Mouse (Mus musculus) CH12.LX (cell line): ENCODE results near the gene Hs3st3b1. TPM values are rescaled to one million over a fixed set of nuclear protein-coding genes. Genes with fewer than 3 reads are reported as not detected.

ENCODE experiments used
- DNase-seq: peaks from one replicate; pipeline ENCODE4 v3.0.0-alpha.2; 2013; ENCODE audit errors: extremely low read depth
- H3K27ac ChIP-seq: 2 replicates; pipeline ENCODE4 v1.5.1; 2012; ENCODE audit warnings: low read depth, mild to moderate bottlenecking, control low read depth, moderate library complexity; ENCODE audit not compliant: insufficient read depth
- H3K27me3 ChIP-seq: replicated peaks from 2 replicates; pipeline ENCODE3; 2012; ENCODE audit warnings: inconsistent platforms
- H3K36me3 ChIP-seq, 2 experiments: replicated peaks in 1 of 2; 2 replicates each; pipeline versions ENCODE3 to v1.6.1; 2012; ENCODE audit warnings: inconsistent platforms in 1 of 2, low read length in 1 of 2, mild to moderate bottlenecking in 1 of 2, mixed read lengths in 1 of 2, moderate library complexity in 1 of 2; ENCODE audit not compliant: control insufficient read depth in 1 of 2, insufficient read depth in 1 of 2
- H3K4me1 ChIP-seq, 2 experiments: 2 replicates each; pipeline ENCODE4 v1.6.1; 2012; ENCODE audit warnings: inconsistent platforms in 1 of 2, moderate library complexity in 1 of 2; ENCODE audit not compliant: insufficient read depth in 2 of 2, control insufficient read depth in 1 of 2
- H3K4me2 ChIP-seq: 2 replicates; pipeline ENCODE4 v1.6.1; 2012; ENCODE audit warnings: low read depth, mild to moderate bottlenecking, control low read depth; ENCODE audit not compliant: poor library complexity, insufficient read depth, severe bottlenecking
- H3K4me3 ChIP-seq, 3 experiments: fragments of 150-350 bp in 1 of 3; sonication (generic) in 1 of 3; replicated peaks in 1 of 3; 2 replicates each; pipeline versions ENCODE3 to v1.5.1; 2011 to 2012; ENCODE audit warnings: low read depth in 2 of 3, low read length in 2 of 3, mild to moderate bottlenecking in 2 of 3, moderate library complexity in 2 of 3, control low read depth in 1 of 3, improper control_type of control experiment in 1 of 3, inconsistent platforms in 1 of 3, mixed read lengths in 1 of 3; ENCODE audit not compliant: poor library complexity in 1 of 3
- H3K79me2 ChIP-seq: replicated peaks from 2 replicates; pipeline ENCODE4 v1.6.1; 2012; ENCODE audit warnings: mild to moderate bottlenecking, moderate library complexity; ENCODE audit not compliant: control insufficient read depth, poor library complexity, insufficient read depth, severe bottlenecking; ENCODE audit errors: extremely low read depth
- H3K9ac ChIP-seq: 2 replicates; pipeline ENCODE4 v1.6.1; 2012; ENCODE audit warnings: low read depth, mild to moderate bottlenecking, control low read depth, moderate library complexity; ENCODE audit not compliant: insufficient read depth
- H3K9me3 ChIP-seq: replicated peaks from 2 replicates; pipeline ENCODE3; 2012; ENCODE audit warnings: low read length, inconsistent platforms, mixed read lengths
- BHLHE40 ChIP-seq: IDR thresholded peaks from 2 replicates; pipeline ENCODE4 v1.6.1; 2011; ENCODE audit warnings: mild to moderate bottlenecking, low read depth, low read length, improper control_type of control experiment
- CHD1 ChIP-seq: IDR thresholded peaks from 2 replicates; pipeline ENCODE4 v1.6.1; 2012; ENCODE audit warnings: low read depth, low read length, improper control_type of control experiment, inconsistent platforms
- CHD2 ChIP-seq: IDR thresholded peaks from 2 replicates; pipeline ENCODE4 v1.6.1; 2011; ENCODE audit warnings: low read length, improper control_type of control experiment
- ELF1 ChIP-seq: IDR thresholded peaks from 2 replicates; pipeline ENCODE4 v1.6.1; 2014; ENCODE audit warnings: low read depth, mild to moderate bottlenecking, inconsistent platforms, low read length, improper control_type of control experiment
- GABPA ChIP-seq: IDR thresholded peaks from 2 replicates; pipeline ENCODE4 v1.6.1; 2012; ENCODE audit warnings: low read depth, low read length, improper control_type of control experiment, inconsistent platforms; ENCODE audit not compliant: insufficient replicate concordance
- HCFC1 ChIP-seq: IDR thresholded peaks from 2 replicates; pipeline ENCODE4 v1.6.1; 2012; ENCODE audit warnings: low read depth, mild to moderate bottlenecking, inconsistent platforms, low read length, improper control_type of control experiment
- KAT2A ChIP-seq: IDR thresholded peaks from 2 replicates; pipeline ENCODE4 v1.6.1; 2012; ENCODE audit warnings: low read length, improper control_type of control experiment, inconsistent platforms; ENCODE audit not compliant: insufficient replicate concordance
- MAFK ChIP-seq: IDR thresholded peaks from 2 replicates; pipeline ENCODE4 v1.6.1; 2011; ENCODE audit warnings: low read length, improper control_type of control experiment; ENCODE audit not compliant: insufficient replicate concordance
- MXI1 ChIP-seq: IDR thresholded peaks from 2 replicates; pipeline ENCODE4 v1.6.1; 2011; ENCODE audit warnings: mild to moderate bottlenecking, low read depth, low read length, improper control_type of control experiment
- POLR2AphosphoS2 ChIP-seq: IDR thresholded peaks from 2 replicates; pipeline ENCODE4 v1.6.1; 2011; ENCODE audit warnings: low read depth, low read length, improper control_type of control experiment
- RCOR1 ChIP-seq: conservative IDR thresholded peaks from 2 replicates; pipeline ENCODE4 v1.6.1; 2012; ENCODE audit warnings: low read depth, mild to moderate bottlenecking, inconsistent platforms, low read length, improper control_type of control experiment
- SIN3A ChIP-seq: IDR thresholded peaks from 2 replicates; pipeline ENCODE4 v1.6.1; 2012; ENCODE audit warnings: low read length, improper control_type of control experiment, inconsistent platforms
- TCF12 ChIP-seq: IDR thresholded peaks from 2 replicates; pipeline ENCODE4 v1.6.1; 2014; ENCODE audit warnings: low read depth, mild to moderate bottlenecking, inconsistent platforms, low read length, improper control_type of control experiment
- USF1 ChIP-seq: IDR thresholded peaks from 2 replicates; pipeline ENCODE4 v1.6.1; 2014; ENCODE audit warnings: low read depth, mild to moderate bottlenecking, inconsistent platforms, low read length, improper control_type of control experiment
- USF2 ChIP-seq: conservative IDR thresholded peaks from 2 replicates; pipeline ENCODE4 v1.6.1; 2011; ENCODE audit warnings: low read depth, low read length, improper control_type of control experiment
- ZKSCAN1 ChIP-seq: IDR thresholded peaks from 2 replicates; pipeline ENCODE4 v1.6.1; 2012; ENCODE audit warnings: low read depth, inconsistent platforms, low read length, improper control_type of control experiment, borderline replicate concordance
- dilution Hi-C: fragments of 300-500 bp; cut with MboI; formaldehyde crosslinking; loops from 2 replicates; pipeline ENCODE4 v1.14.3; 2020; ENCODE audit warnings: low sequenced_read_pairs; ENCODE audit not compliant: extremely low pct_unique_long_range_greater_than_20kb, extremely low pct_ligation_motif_present
- in situ Hi-C: fragments of 300-500 bp; cut with MboI; formaldehyde crosslinking; loops from 3 replicates; pipeline ENCODE4 v1.14.3; 2019; ENCODE audit warnings: low sequenced_read_pairs, low pct_ligation_motif_present, low pct_unique_long_range_greater_than_20kb, mixed read lengths
- polyA plus RNA-seq: library from polyadenylated mRNA; unstranded; fragments of >175 nt; gene quantifications from 2 replicates; pipeline ENCODE4 v1.2.1, GENCODE M21; 2012; ENCODE audit warnings: low read depth; ENCODE audit not compliant: insufficient read length
- total RNA-seq, 2 experiments: library from RNA; depleted of rRNA; stranded (reverse); fragments of 300-350 nt in 1 of 2; fragments of >200 nt in 1 of 2; gene quantifications; 2 replicates each; pipeline ENCODE4 v1.2.3; 2012 to 2014

Hs3st3b1 gene
- total and polyA plus RNA-seq, 3 experiments, result 1.1 to 2.0 (median 2.0) TPM

GRCm38 (mm10) chr11:63943268-63943890 is 21.3 kb upstream of the Hs3st3b1 start:
- dilution Hi-C loops, result no loop called here
- Histone ChIP-seq H3K27me3 (peaks cover 6% of the 10 kb centered on the region), H3K4me3 (no peak overlapping the region), H3K27ac (no peak overlapping the region), H3K36me3 (no peaks in the 10 kb centered on the region), H3K4me1 (peaks cover 0 to 3% of the 10 kb centered on the region in 2 experiments; a peak in 1 of 4 replicates), H3K79me2 (no peaks in the 10 kb centered on the region), H3K4me2 (no peak overlapping the region), H3K9me3 (peaks cover 1% of the 10 kb centered on the region), H3K9ac (no peak overlapping the region)
- in situ Hi-C loops, result no loop called here
- DNase-seq, result no peak
- TF ChIP-seq POLR2AphosphoS2, result no peak
- no peak for TF ChIP-seq RCOR1
- TF ChIP-seq CHD1, result no peak
- TF ChIP-seq ELF1, result no peak
- TF ChIP-seq USF1, result no peak
- TF ChIP-seq ZKSCAN1, result no peak
- no peak for TF ChIP-seq GABPA
- no peak for TF ChIP-seq USF2
- TF ChIP-seq SIN3A, result no peak
- no peak for TF ChIP-seq KAT2A
- TF ChIP-seq BHLHE40, result no peak
- no peak for TF ChIP-seq MAFK
- no peak for TF ChIP-seq CHD2
- TF ChIP-seq MXI1, result no peak

- in situ Hi-C loops (no loop called here), dilution Hi-C loops (no loop called here)
- H3K4me3 ChIP-seq, result no peak overlapping the region
- peaks cover 8% of the 10 kb centered on the region for H3K27me3 ChIP-seq
- no peaks in the 10 kb centered on the region for H3K79me2 ChIP-seq
- no peaks in the 10 kb centered on the region for H3K36me3 ChIP-seq
- H3K4me1 ChIP-seq, result peaks cover 0 to 3% of the 10 kb centered on the region in 2 experiments; a peak in 1 of 4 replicates
- no peak overlapping the region for H3K27ac ChIP-seq
- TF ChIP-seq CHD2 (no peak), TCF12 (no peak), HCFC1 (no peak), MXI1 (no peak)
- no peak for DNase-seq
- no peaks in the 10 kb centered on the region for H3K9me3 ChIP-seq
- no peak overlapping the region for H3K9ac ChIP-seq
- H3K4me2 ChIP-seq, result no peak overlapping the region
Observed at GRCm38 (mm10) chr11:63942177-63942576, 20.1 kb upstream of the Hs3st3b1 start.
